Mouse (Mus musculus): ENCODE data around the gene Fhod1. TPM values are rescaled to one million over a fixed set of nuclear protein-coding genes. Genes with fewer than 3 reads are reported as not detected.
A peak's percentile ranks its signal among the peaks of the same experiment; 100 is the strongest.
"Not testable (repeated sequence)": the region's sequence is repeated elsewhere in the genome, so short reads cannot be mapped to it uniquely, and the experiment has no call there.

Gene Fhod1
- polyA plus RNA-seq, 1 experiment from 2014 or later: 0.49 TPM

- Histone ChIP-seq H3K4me3 (ENCODE audit: low read depth, low read length) (peak within 1 kb of the TSS; percentile 97; the same call in 1 of the 2 replicates), H3K4me1 (ENCODE audit: control insufficient read depth, insufficient read depth, low read length) (peaks cover 23% of the 10 kb centered on the region), H3K27me3 (ENCODE audit: control insufficient read depth, insufficient read depth, low read depth, low read length) (no peaks in the 10 kb centered on the region), H3K36me3 (ENCODE audit: control insufficient read depth, insufficient read depth, low read length) (peaks cover 5% of the 10 kb centered on the region), H3K9ac (ENCODE audit: low read depth, low read length) (peak within 1 kb of the TSS; percentile 88; the same call in 1 of the 2 replicates), H3K27ac (ENCODE audit: low read length) (peak within 1 kb of the TSS; percentile 58; the same call in 1 of the 2 replicates), H3K9me3 (replicated peaks; ENCODE audit: control insufficient read depth, low read length, poor library complexity, severe bottlenecking) (no peaks in the 10 kb centered on the region), H3K4me2 (ENCODE audit: low read length) (peak within 1 kb of the TSS; percentile 95)
- no peak for ATAC-seq
- 70% methylated on average over 11 of the region's 11 CpGs for WGBS
These were observed 51.7 kb downstream of the Fhod1 start, which contains the start of gene Exoc3l for GRCm38 (mm10) chr8:105295895-105296573. Gene Exoc3l, minus strand, starts transcription at chr8:105296101.

- Histone ChIP-seq H3K36me3 (ENCODE audit: control insufficient read depth, insufficient read depth, low read length) (peaks cover under 1% of the 10 kb centered on the region), H3K9me3 (replicated peaks; ENCODE audit: control insufficient read depth, low read length, poor library complexity, severe bottlenecking) (no peaks in the 10 kb centered on the region), H3K4me1 (ENCODE audit: control insufficient read depth, insufficient read depth, low read length) (peaks cover 30% of the 10 kb centered on the region), H3K4me3 (ENCODE audit: low read depth, low read length) (no peak overlapping the region), H3K4me2 (ENCODE audit: low read length) (0 out of 2 replicates have a peak overlapping the region, but pooled peaks have one; percentile 6), H3K9ac (ENCODE audit: low read depth, low read length) (no peak overlapping the region), H3K27ac (ENCODE audit: low read length) (no peak overlapping the region), H3K27me3 (ENCODE audit: control insufficient read depth, insufficient read depth, low read depth, low read length) (no peaks in the 10 kb centered on the region)
- 65% methylated on average over 11 of the region's 11 CpGs for WGBS
- ATAC-seq: no peak
These were observed 52.5 kb downstream of the Fhod1 start for GRCm38 (mm10) chr8:105295256-105295655.

GRCm38 (mm10) chr8:105294776-105295175 lies 53.0 kb downstream of the Fhod1 start:
- 0 out of 2 replicates have a peak overlapping the region, but pooled peaks have one; percentile 6 for H3K4me2 ChIP-seq (ENCODE audit: low read length)
- no peak overlapping the region for H3K27ac ChIP-seq (ENCODE audit: low read length)
- H3K36me3 ChIP-seq (ENCODE audit: control insufficient read depth, insufficient read depth, low read length): no peaks in the 10 kb centered on the region
- H3K9ac ChIP-seq (ENCODE audit: low read depth, low read length): 0 out of 2 replicates have a peak overlapping the region, but pooled peaks have one; percentile 17
- H3K27me3 ChIP-seq (ENCODE audit: control insufficient read depth, insufficient read depth, low read depth, low read length): no peaks in the 10 kb centered on the region
- H3K4me3 ChIP-seq (ENCODE audit: low read depth, low read length): no peak overlapping the region
- WGBS: 59% methylated on average over 9 of the region's 9 CpGs
- ATAC-seq: no peak
- H3K4me1 ChIP-seq (ENCODE audit: control insufficient read depth, insufficient read depth, low read length): peaks cover 31% of the 10 kb centered on the region
- H3K9me3 ChIP-seq (replicated peaks; ENCODE audit: control insufficient read depth, low read length, poor library complexity, severe bottlenecking): no peaks in the 10 kb centered on the region

- Histone ChIP-seq H3K27ac (ENCODE audit: low read length) (no peak overlapping the region), H3K4me3 (ENCODE audit: low read depth, low read length) (no peak overlapping the region), H3K27me3 (ENCODE audit: control insufficient read depth, insufficient read depth, low read depth, low read length) (no peaks in the 10 kb centered on the region), H3K4me2 (ENCODE audit: low read length) (no peak overlapping the region), H3K9me3 (replicated peaks; ENCODE audit: control insufficient read depth, low read length, poor library complexity, severe bottlenecking) (no peaks in the 10 kb centered on the region), H3K36me3 (ENCODE audit: control insufficient read depth, insufficient read depth, low read length) (no peaks in the 10 kb centered on the region), H3K4me1 (ENCODE audit: control insufficient read depth, insufficient read depth, low read length) (peaks cover 20% of the 10 kb centered on the region), H3K9ac (ENCODE audit: low read depth, low read length) (no peak overlapping the region)
- ATAC-seq: no peak
- 69% methylated on average over 19 of the region's 19 CpGs for WGBS
These were observed 54.3 kb downstream of the Fhod1 start for GRCm38 (mm10) chr8:105293405-105293804.

GRCm38 (mm10) chr8:105292471-105292870 lies 55.3 kb downstream of the Fhod1 start:
- Histone ChIP-seq H3K9ac (ENCODE audit: low read depth, low read length) (no peak overlapping the region), H3K4me2 (ENCODE audit: low read length) (no peak overlapping the region), H3K9me3 (replicated peaks; ENCODE audit: control insufficient read depth, low read length, poor library complexity, severe bottlenecking) (no peaks in the 10 kb centered on the region), H3K4me1 (ENCODE audit: control insufficient read depth, insufficient read depth, low read length) (peaks cover 24% of the 10 kb centered on the region), H3K27me3 (ENCODE audit: control insufficient read depth, insufficient read depth, low read depth, low read length) (no peaks in the 10 kb centered on the region), H3K36me3 (ENCODE audit: control insufficient read depth, insufficient read depth, low read length) (no peaks in the 10 kb centered on the region), H3K27ac (ENCODE audit: low read length) (no peak overlapping the region), H3K4me3 (ENCODE audit: low read depth, low read length) (no peak overlapping the region)
- 86% methylated on average over 7 of the region's 7 CpGs for WGBS
- no peak for ATAC-seq

GRCm38 (mm10) chr8:105291802-105292201 lies 56.0 kb downstream of the Fhod1 start:
- H3K4me2 ChIP-seq (ENCODE audit: low read length); H3K4me3 ChIP-seq (ENCODE audit: low read depth, low read length); H3K9me3 ChIP-seq (replicated peaks; ENCODE audit: control insufficient read depth, low read length, poor library complexity, severe bottlenecking); H3K9ac ChIP-seq (ENCODE audit: low read depth, low read length); H3K27ac ChIP-seq (ENCODE audit: low read length); H3K27me3 ChIP-seq (ENCODE audit: control insufficient read depth, insufficient read depth, low read depth, low read length); ATAC-seq; H3K36me3 ChIP-seq (ENCODE audit: control insufficient read depth, insufficient read depth, low read length): not testable (repeated sequence)
- H3K4me1 ChIP-seq (ENCODE audit: control insufficient read depth, insufficient read depth, low read length): peaks cover 24% of the 10 kb centered on the region
- 68% methylated on average over 3 of the region's 3 CpGs for WGBS

GRCm38 (mm10) chr8:105291364-105291763 lies 56.4 kb downstream of the Fhod1 start:
- not testable (repeated sequence) for ATAC-seq; H3K9me3 ChIP-seq (replicated peaks; ENCODE audit: control insufficient read depth, low read length, poor library complexity, severe bottlenecking); H3K27me3 ChIP-seq (ENCODE audit: control insufficient read depth, insufficient read depth, low read depth, low read length); H3K27ac ChIP-seq (ENCODE audit: low read length); H3K9ac ChIP-seq (ENCODE audit: low read depth, low read length); H3K36me3 ChIP-seq (ENCODE audit: control insufficient read depth, insufficient read depth, low read length); H3K4me2 ChIP-seq (ENCODE audit: low read length); H3K4me3 ChIP-seq (ENCODE audit: low read depth, low read length)
- H3K4me1 ChIP-seq (ENCODE audit: control insufficient read depth, insufficient read depth, low read length): peaks cover 27% of the 10 kb centered on the region
- 87% methylated on average over 8 of the region's 8 CpGs for WGBS

- H3K9ac ChIP-seq (ENCODE audit: low read depth, low read length): peak overlapping the region; percentile 50
- 9% methylated on average over 31 of the region's 31 CpGs for WGBS
These were observed 57.0 kb downstream of the Fhod1 start for GRCm38 (mm10) chr8:105290554-105291314.

More at GRCm38 (mm10) chr8:105290554-105291314, 57.0 kb downstream of the Fhod1 start:
- ATAC-seq: no peak
- Histone ChIP-seq H3K4me3 (ENCODE audit: low read depth, low read length) (peak overlapping the region; percentile 52), H3K9me3 (replicated peaks; ENCODE audit: control insufficient read depth, low read length, poor library complexity, severe bottlenecking) (no peaks in the 10 kb centered on the region), H3K27me3 (ENCODE audit: control insufficient read depth, insufficient read depth, low read depth, low read length) (no peaks in the 10 kb centered on the region), H3K4me2 (ENCODE audit: low read length) (peak overlapping the region; percentile 79), H3K27ac (ENCODE audit: low read length) (no peak overlapping the region), H3K4me1 (ENCODE audit: control insufficient read depth, insufficient read depth, low read length) (peaks cover 34% of the 10 kb centered on the region), H3K36me3 (ENCODE audit: control insufficient read depth, insufficient read depth, low read length) (no peaks in the 10 kb centered on the region; the same call in 1 of the 2 replicates)
